Mouse (Mus musculus): Measurements from ENCODE around the gene Grid1. TPM values are rescaled to one million over a fixed set of nuclear protein-coding genes. Genes with fewer than 3 reads are reported as not detected.
A peak's percentile ranks its signal among the peaks of the same experiment; 100 is the strongest.

The Grid1 gene
- polyA plus RNA-seq, 1 experiment from 2014 or later, result 0.29 TPM

GRCm38 (mm10) chr14:35092646-35093045, 272.7 kb downstream of the Grid1 start:
- no peaks in the 10 kb centered on the region for H3K36me3 ChIP-seq (ENCODE audit: insufficient read depth, low read length)
- WGBS, result 91% methylated on average over 4 of the region's 4 CpGs
- no peak overlapping the region for H3K4me3 ChIP-seq (ENCODE audit: low read depth, low read length)
- no peak for ATAC-seq
- H3K9ac ChIP-seq (replicated peaks; ENCODE audit: low read depth), result no peak overlapping the region
- no peaks in the 10 kb centered on the region for H3K27me3 ChIP-seq (replicated peaks; ENCODE audit: insufficient read depth, low read length)
- TF ChIP-seq EP300 (IDR thresholded peaks at IDR 0.05), result no peak
- TF ChIP-seq CTCF (IDR thresholded peaks at IDR 0.05), result no peak
- H3K4me2 ChIP-seq (replicated peaks; ENCODE audit: low read depth, low read length), result no peak overlapping the region
- H3K4me1 ChIP-seq (ENCODE audit: insufficient read depth, low read depth, low read length), result no peaks in the 10 kb centered on the region
- H3K27ac ChIP-seq (ENCODE audit: low read length), result no peak overlapping the region
- no peak for DNase-seq (ENCODE audit: low spot score)
- no peaks in the 10 kb centered on the region for H3K9me3 ChIP-seq (ENCODE audit: low read length)

- no peak overlapping the region for H3K4me3 ChIP-seq (ENCODE audit: low read depth, low read length)
- H3K27ac ChIP-seq (ENCODE audit: low read length), result no peak overlapping the region
- H3K9me3 ChIP-seq (ENCODE audit: low read length), result no peaks in the 10 kb centered on the region
- no peaks in the 10 kb centered on the region for H3K4me1 ChIP-seq (ENCODE audit: insufficient read depth, low read depth, low read length)
- ATAC-seq (no peak), DNase-seq (ENCODE audit: low spot score) (no peak)
- no peaks in the 10 kb centered on the region for H3K36me3 ChIP-seq (ENCODE audit: insufficient read depth, low read length)
- no peaks in the 10 kb centered on the region for H3K27me3 ChIP-seq (replicated peaks; ENCODE audit: insufficient read depth, low read length)
- H3K4me2 ChIP-seq (replicated peaks; ENCODE audit: low read depth, low read length), result no peak overlapping the region
- TF ChIP-seq CTCF (IDR thresholded peaks at IDR 0.05) (no peak), EP300 (IDR thresholded peaks at IDR 0.05) (no peak)
- no peak overlapping the region for H3K9ac ChIP-seq (replicated peaks; ENCODE audit: low read depth)
- WGBS, result 62% methylated on average over 6 of the region's 6 CpGs
Measured at GRCm38 (mm10) chr14:35093561-35094186, 273.8 kb downstream of the Grid1 start.

GRCm38 (mm10) chr14:35095506-35096059, 275.7 kb downstream of the Grid1 start:
- Histone ChIP-seq H3K9me3 (ENCODE audit: low read length) (no peaks in the 10 kb centered on the region), H3K27me3 (replicated peaks; ENCODE audit: insufficient read depth, low read length) (no peaks in the 10 kb centered on the region), H3K36me3 (ENCODE audit: insufficient read depth, low read length) (no peaks in the 10 kb centered on the region), H3K4me3 (ENCODE audit: low read depth, low read length) (no peak overlapping the region), H3K9ac (replicated peaks; ENCODE audit: low read depth) (no peak overlapping the region), H3K4me2 (replicated peaks; ENCODE audit: low read depth, low read length) (no peak overlapping the region), H3K27ac (ENCODE audit: low read length) (no peak overlapping the region), H3K4me1 (ENCODE audit: insufficient read depth, low read depth, low read length) (no peaks in the 10 kb centered on the region)
- WGBS, result 24% methylated on average over 9 of the region's 9 CpGs
- TF ChIP-seq EP300 (IDR thresholded peaks at IDR 0.05) (no peak), CTCF (IDR thresholded peaks at IDR 0.05) (no peak)
- ATAC-seq (no peak), DNase-seq (ENCODE audit: low spot score) (no peak)

GRCm38 (mm10) chr14:35096085-35096484, 276.2 kb downstream of the Grid1 start:
- DNase-seq (ENCODE audit: low spot score) (peak; percentile 54), ATAC-seq (peak; percentile 32; the same call in 1 of the 2 replicates)
- H3K36me3 ChIP-seq (ENCODE audit: insufficient read depth, low read length), result no peaks in the 10 kb centered on the region
- 38% methylated on average over 4 of the region's 4 CpGs for WGBS
- no peaks in the 10 kb centered on the region for H3K9me3 ChIP-seq (ENCODE audit: low read length)
- H3K27ac ChIP-seq (ENCODE audit: low read length), result no peak overlapping the region
- H3K4me2 ChIP-seq (replicated peaks; ENCODE audit: low read depth, low read length), result no peak overlapping the region
- TF ChIP-seq EP300 (IDR thresholded peaks at IDR 0.05) (no peak), CTCF (IDR thresholded peaks at IDR 0.05) (no peak)
- H3K4me3 ChIP-seq (ENCODE audit: low read depth, low read length), result no peak overlapping the region
- H3K27me3 ChIP-seq (replicated peaks; ENCODE audit: insufficient read depth, low read length), result no peaks in the 10 kb centered on the region
- no peaks in the 10 kb centered on the region for H3K4me1 ChIP-seq (ENCODE audit: insufficient read depth, low read depth, low read length)
- no peak overlapping the region for H3K9ac ChIP-seq (replicated peaks; ENCODE audit: low read depth)

- H3K4me3 ChIP-seq (ENCODE audit: low read depth, low read length), result no peak overlapping the region
- DNase-seq (ENCODE audit: low spot score), result no peak
- ATAC-seq, result no peak
- H3K4me1 ChIP-seq (ENCODE audit: insufficient read depth, low read depth, low read length), result no peaks in the 10 kb centered on the region
- H3K27me3 ChIP-seq (replicated peaks; ENCODE audit: insufficient read depth, low read length), result no peaks in the 10 kb centered on the region
- H3K9me3 ChIP-seq (ENCODE audit: low read length), result no peaks in the 10 kb centered on the region
- H3K9ac ChIP-seq (replicated peaks; ENCODE audit: low read depth), result no peak overlapping the region
- WGBS, result 85% methylated on average over 5 of the region's 5 CpGs
- H3K36me3 ChIP-seq (ENCODE audit: insufficient read depth, low read length), result no peaks in the 10 kb centered on the region
- H3K27ac ChIP-seq (ENCODE audit: low read length), result no peak overlapping the region
- TF ChIP-seq EP300 (IDR thresholded peaks at IDR 0.05), result no peak
- no peak for TF ChIP-seq CTCF (IDR thresholded peaks at IDR 0.05)
- H3K4me2 ChIP-seq (replicated peaks; ENCODE audit: low read depth, low read length), result no peak overlapping the region
Measured at GRCm38 (mm10) chr14:35097166-35097565, 277.3 kb downstream of the Grid1 start.

- H3K9ac ChIP-seq (replicated peaks; ENCODE audit: low read depth), result no peak overlapping the region
- 82% methylated on average over 5 of the region's 5 CpGs for WGBS
- no peak for TF ChIP-seq CTCF (IDR thresholded peaks at IDR 0.05)
Measured at GRCm38 (mm10) chr14:35103639-35104210, 283.8 kb downstream of the Grid1 start.

More at GRCm38 (mm10) chr14:35103639-35104210, 283.8 kb downstream of the Grid1 start:
- no peaks in the 10 kb centered on the region for H3K9me3 ChIP-seq (ENCODE audit: low read length)
- no peak for DNase-seq (ENCODE audit: low spot score)
- H3K27ac ChIP-seq (ENCODE audit: low read length), result no peak overlapping the region
- H3K4me1 ChIP-seq (ENCODE audit: insufficient read depth, low read depth, low read length), result no peaks in the 10 kb centered on the region
- no peak overlapping the region for H3K4me2 ChIP-seq (replicated peaks; ENCODE audit: low read depth, low read length)
- H3K4me3 ChIP-seq (ENCODE audit: low read depth, low read length), result no peak overlapping the region
- H3K27me3 ChIP-seq (replicated peaks; ENCODE audit: insufficient read depth, low read length), result no peaks in the 10 kb centered on the region
- no peak for ATAC-seq
- H3K36me3 ChIP-seq (ENCODE audit: insufficient read depth, low read length), result no peaks in the 10 kb centered on the region

Data from lung, postnatal 0 days (tissue).